Mouse (Mus musculus): ENCODE measurements around the gene Slc25a43.
A peak's percentile ranks its signal among the peaks of the same experiment; 100 is the strongest.

DNA sequence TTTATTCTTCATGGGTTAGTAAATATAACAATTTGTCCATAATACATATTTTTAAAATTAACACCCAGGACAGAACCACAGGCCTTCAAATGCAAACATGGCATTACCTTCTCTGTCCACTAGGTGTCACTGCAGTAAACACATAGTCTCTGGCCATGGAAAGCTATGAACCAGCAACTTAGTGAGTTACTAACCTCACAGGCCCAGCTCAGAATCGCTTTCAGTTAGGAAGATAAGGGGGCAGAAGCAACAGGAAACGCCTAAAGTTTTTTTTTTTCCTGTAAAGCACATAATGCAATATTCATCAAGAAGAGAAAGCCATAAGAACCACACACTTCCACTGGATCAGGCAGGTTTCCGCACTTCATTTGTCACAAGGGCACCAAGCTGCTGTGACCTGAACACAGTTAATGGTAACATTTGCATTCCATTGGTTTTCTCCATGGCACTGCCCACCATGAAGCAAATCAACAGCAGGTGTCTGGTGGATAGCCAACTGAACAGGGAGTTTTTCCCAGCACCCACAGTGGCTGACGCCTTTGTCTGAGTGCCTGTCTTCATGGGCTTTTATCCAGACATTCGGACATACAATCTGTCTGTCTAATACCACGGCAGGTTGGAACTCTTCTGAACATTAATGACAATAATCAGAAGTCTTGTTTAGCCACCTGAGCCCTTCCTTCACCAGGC is 17.6 kb downstream of the Slc25a43 start:
- TF ChIP-seq CTCF (IDR thresholded peaks at IDR 0.05) = peak; percentile 96
- TF ChIP-seq POLR2A (IDR thresholded peaks at IDR 0.05; ENCODE audit: insufficient read depth, low read depth, low read length) = no peak
- no peak for TF ChIP-seq EP300 (IDR thresholded peaks at IDR 0.05; ENCODE audit: insufficient read depth, low read depth, low read length)
